Mouse (Mus musculus): Measurements from ENCODE around the gene Zc2hc1c.

DNA sequence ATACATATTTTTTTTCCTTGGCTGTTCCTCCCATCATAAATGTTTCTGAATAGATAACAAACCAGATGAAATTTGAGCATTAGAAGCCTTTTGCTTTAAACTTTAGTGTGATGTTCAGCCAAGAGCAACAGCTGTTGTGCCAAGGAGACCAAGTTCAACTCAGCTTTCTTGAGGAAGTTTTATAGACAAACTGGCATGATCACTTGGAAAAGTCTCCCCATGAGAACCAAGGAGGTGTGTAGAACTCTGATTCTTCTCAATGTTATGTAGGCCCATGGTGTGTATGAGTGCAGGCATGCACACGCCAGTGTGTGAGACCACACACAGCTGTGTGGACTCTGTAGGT, 10.4 kb downstream of the Zc2hc1c start:
- TF ChIP-seq CTCF (IDR thresholded peaks at IDR 0.05; ENCODE audit: low read depth) (no peak), EP300 (IDR thresholded peaks at IDR 0.05; ENCODE audit: low read depth) (no peak)
